Mouse (Mus musculus) gastrocnemius, postnatal 36 days (tissue): Measurements from ENCODE around the gene Rtn4rl1. TPM values are rescaled to one million over a fixed set of nuclear protein-coding genes. Genes with fewer than 3 reads are reported as not detected.
A peak's percentile ranks its signal among the peaks of the same experiment; 100 is the strongest.

ENCODE experiments used
- DNase-seq, 2 experiments: peaks; one replicate each; pipeline ENCODE4 v3.0.0; 2022
- intact Hi-C: fragments of 180-260 bp; cut with DNase I; formaldehyde crosslinking; loops from one replicate; pipeline ENCODE4 v1.15.1; 2025
- total RNA-seq, 2 experiments: library from RNA; stranded (reverse); gene quantifications; 2 replicates each; pipeline ENCODE4 v1.2.3; 2021

Gene Rtn4rl1
- total RNA-seq, 2 experiments from 2014 or later, result 1.0 TPM

- no peak for DNase-seq
- intact Hi-C loops, result loop anchor here (5.0 kb wide), 1 partner anchor 35 kb away; no protein-coding TSS in a partner anchor
Measured at GRCm38 (mm10) chr11:75242710-75243255, 49.2 kb downstream of the Rtn4rl1 start.

- no peak for DNase-seq
- intact Hi-C loops, result loop anchor here (5.0 kb wide), 1 partner anchor 33 kb away; no protein-coding TSS in a partner anchor
Measured at GRCm38 (mm10) chr11:75244368-75245275, 51.0 kb downstream of the Rtn4rl1 start.

DNA sequence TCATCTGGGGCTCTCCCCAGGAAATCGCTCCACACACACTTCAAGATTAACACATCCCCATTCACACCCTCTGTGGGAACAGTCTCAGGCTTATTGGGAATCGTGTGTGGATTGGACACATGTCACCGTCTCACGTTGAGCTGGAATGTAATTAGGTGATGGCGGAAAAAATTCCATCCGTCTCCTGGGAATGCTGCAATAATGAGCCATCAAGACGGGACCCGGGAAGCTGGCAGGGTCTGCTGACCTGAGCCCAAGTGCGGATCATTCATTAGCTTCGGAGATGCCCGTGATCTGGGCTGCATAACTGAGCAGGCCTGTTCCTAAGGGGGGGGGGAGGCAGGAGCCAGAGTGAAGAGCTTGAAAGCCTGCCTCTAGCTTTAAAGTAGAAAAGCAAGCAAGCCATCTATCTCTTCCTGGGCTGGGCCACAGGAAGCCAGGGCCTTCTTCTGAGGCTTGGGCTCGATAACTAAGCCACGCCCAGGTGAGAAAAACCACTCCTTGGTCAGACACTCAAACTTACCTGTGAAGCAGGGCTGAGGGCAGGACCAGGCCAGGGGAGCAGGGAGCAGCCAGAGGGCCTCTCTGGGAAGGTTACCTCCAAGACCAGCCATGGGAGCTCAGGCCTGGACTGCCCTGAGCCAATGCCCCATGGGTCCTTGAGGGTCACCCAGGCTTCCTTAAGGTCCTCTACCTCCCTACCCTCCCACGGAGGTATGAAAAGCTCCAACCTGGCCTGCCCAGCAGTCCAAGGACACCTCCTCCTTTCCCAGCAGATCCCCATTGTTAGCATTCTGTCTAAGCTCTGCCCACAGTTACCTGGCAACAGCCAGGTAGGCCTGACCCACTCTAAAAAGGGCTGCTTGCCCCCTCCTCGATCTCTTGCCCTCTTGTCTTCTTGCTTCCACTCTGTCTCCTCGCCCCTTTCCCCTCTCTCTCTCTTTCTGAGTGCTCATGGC, 52.1 kb downstream of the Rtn4rl1 start:
- intact Hi-C loops, result no loop called here
- no peak for DNase-seq

GRCm38 (mm10) chr11:75246589-75246988, 53.0 kb downstream of the Rtn4rl1 start:
- intact Hi-C loops, result no loop called here
- DNase-seq, result no peak

GRCm38 (mm10) chr11:75247137-75247730, 53.7 kb downstream of the Rtn4rl1 start:
- intact Hi-C loops, result no loop called here

DNA sequence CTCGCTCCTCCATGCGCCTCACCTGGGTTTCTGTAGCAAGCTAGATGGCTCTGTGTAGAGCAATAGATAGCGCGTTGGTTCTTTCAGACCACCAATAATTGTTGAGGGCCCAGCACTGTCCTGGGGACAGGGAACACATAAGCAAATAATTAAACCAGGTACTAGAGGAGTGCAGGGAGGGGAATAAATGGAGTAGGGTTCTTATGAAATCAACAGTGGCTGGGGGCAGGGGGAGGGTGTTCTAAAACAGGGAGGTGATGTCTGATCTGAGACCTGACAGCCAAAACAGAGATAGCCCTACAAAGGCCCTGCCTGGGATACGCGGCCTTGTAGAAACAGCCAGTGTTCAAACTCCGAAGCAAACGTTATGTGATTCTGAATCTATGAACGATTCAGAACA, 56.0 kb downstream of the Rtn4rl1 start:
- intact Hi-C loops, result no loop called here
- DNase-seq, result no peak

More at GRCm38 (mm10) chr11:75247137-75247730, 53.7 kb downstream of the Rtn4rl1 start:
- no peak for DNase-seq

GRCm38 (mm10) chr11:75251006-75251512, 57.5 kb downstream of the Rtn4rl1 start:
- intact Hi-C loops, result no loop called here
- DNase-seq, result no peak

GRCm38 (mm10) chr11:75251557-75252070, 58.0 kb downstream of the Rtn4rl1 start:
- intact Hi-C loops, result no loop called here
- DNase-seq, result no peak

- intact Hi-C loops, result no loop called here
Measured at GRCm38 (mm10) chr11:75254252-75254912, 60.8 kb downstream of the Rtn4rl1 start.

DNA sequence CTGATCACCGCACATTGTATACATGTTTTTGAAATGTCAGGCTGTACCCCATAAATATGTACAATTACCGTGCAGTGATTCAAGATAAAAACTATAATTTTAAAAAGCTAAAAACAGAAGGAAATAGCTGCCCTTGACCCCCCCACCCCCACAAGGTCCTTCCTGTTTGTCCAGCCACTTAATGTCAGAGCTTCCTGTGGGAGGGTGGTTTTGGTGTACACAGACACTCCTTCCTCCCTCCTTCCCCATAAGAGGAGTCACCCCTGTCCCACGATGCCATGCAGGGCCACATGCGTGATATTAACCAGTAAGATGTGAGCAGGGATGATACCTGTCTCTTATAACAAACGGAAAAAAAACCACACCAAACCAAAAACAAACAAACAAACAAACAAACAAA, 61.7 kb downstream of the Rtn4rl1 start:
- intact Hi-C loops, result no loop called here
- no peak for DNase-seq

More at GRCm38 (mm10) chr11:75254252-75254912, 60.8 kb downstream of the Rtn4rl1 start:
- DNase-seq, result peak; percentile 44 to 58

GRCm38 (mm10) chr11:75257056-75257648, 63.6 kb downstream of the Rtn4rl1 start:
- intact Hi-C loops, result no loop called here
- no peak for DNase-seq

DNA sequence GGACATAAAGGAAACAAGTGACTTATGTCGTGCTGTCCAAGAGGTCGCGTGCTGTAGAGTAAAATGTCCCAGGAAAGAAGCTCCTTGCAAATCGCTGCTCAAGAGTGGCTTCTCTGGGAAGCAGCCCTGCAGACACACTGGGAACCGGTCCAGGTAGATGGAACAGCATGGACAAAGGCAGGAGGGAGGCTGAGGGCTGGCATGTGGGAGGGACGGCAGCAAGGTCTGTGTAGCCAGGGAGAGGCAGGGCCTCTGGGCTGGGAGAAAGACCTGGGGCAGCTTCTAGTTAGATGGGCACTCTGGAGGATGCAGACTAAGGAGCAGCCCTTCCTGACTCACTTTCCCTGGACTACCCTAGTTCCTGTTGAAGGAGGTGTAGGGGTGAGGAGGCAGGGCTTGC, 65.8 kb downstream of the Rtn4rl1 start:
- intact Hi-C loops, result no loop called here
- no peak for DNase-seq

GRCm38 (mm10) chr11:75259996-75260561, 66.5 kb downstream of the Rtn4rl1 start:
- peak; percentile 58 to 59 for DNase-seq
- intact Hi-C loops, result no loop called here

DNA sequence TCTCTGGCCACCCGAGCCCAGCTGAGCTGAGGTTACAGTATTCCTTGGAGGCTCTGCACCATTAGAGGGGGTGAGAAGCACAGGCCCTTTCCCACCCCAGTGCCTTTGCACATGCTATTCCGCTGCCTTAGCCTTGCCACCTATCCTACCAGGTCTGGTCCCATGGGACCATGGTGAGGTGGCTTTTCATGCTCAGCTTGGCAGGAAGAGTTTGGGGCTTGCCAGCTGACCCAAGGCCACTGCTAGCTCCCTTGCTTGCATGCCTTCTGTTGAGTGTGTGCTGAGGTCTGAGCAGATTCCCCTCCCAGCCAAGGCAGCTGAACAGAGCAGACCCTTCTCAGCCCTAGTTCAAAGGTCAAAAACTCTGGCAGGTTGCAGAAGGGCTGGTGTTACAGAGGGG, 67.4 kb downstream of the Rtn4rl1 start:
- intact Hi-C loops, result no loop called here
- DNase-seq, result no peak

GRCm38 (mm10) chr11:75261730-75262129, 68.1 kb downstream of the Rtn4rl1 start:
- intact Hi-C loops, result no loop called here
- no peak for DNase-seq

DNA sequence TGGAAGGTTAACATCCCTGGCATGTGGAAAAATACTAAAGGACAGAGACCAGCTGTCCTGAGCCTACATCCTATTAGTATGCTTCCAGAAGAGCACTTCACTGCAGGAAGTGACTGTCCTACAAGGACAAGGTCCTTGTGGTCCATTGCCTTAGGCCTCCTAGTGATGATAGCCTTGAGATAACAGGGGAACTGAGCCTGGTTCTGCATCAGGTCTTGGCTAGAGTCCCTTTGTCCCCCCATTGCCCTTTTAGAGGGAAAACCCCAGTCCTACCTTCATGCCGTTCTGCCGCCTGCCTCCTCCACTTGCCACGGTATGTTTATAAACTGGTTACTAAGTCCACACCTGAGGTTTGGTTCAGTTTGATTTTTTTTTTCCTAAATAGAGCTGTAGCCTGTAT, 68.6 kb downstream of the Rtn4rl1 start:
- intact Hi-C loops, result no loop called here
- no peak for DNase-seq

DNA sequence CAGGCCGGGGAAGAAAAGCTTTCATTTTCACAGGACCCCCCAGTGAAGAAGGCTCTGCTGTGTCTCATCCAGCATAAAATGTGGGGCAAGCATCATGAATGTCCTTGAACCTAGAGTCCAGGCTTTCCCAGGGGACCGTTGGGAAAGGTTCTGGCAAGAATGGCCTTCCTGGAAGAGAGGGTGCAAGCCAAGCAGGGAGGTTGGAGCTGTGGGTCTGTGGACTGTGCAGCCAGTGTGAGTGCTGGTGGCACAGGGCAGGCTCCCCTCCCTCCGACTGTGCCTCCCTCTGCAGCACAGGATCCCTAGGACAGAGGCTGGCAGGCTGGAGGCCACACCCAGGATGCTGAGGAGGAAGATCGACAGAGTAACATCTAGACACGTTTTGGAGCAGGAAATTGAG, 69.2 kb downstream of the Rtn4rl1 start:
- intact Hi-C loops, result no loop called here

DNA sequence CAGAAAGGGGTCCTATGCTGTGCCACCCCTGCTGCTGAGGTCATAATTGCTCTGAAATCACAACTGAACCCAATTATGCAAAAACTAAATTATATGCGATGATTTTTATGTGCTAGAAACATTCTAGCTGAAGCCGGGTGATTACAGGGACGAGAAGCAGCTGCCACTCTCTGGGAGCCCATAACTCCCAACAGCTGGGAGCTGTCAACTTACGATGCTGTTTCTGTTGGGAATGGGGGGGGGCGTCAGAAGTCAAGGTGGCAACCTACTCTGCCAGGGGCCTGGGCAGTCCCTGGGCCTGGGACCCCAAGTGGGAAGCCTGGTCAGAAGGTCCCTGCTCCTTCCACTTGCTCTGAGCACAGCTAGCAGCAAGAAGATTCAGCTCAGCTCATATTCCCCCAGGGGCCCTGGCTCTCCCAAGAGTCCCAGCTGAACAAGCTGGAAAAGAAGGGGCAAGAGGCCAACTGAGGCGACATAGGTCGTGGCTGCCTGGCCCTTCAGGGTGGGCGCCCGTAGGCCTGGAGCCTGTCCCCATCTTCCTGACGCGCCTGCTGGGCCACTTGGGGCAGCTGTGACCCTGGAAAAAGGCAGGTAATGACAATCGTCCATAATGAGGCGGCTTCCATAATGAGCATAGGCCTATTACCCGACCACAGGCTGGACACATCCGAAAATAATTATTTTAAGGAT, 69.8 kb downstream of the Rtn4rl1 start:
- intact Hi-C loops, result no loop called here
- DNase-seq, result no peak

More for the DNA sequence above, 69.2 kb downstream of the Rtn4rl1 start:
- DNase-seq, result no peak
